In the genomic region with DNA sequence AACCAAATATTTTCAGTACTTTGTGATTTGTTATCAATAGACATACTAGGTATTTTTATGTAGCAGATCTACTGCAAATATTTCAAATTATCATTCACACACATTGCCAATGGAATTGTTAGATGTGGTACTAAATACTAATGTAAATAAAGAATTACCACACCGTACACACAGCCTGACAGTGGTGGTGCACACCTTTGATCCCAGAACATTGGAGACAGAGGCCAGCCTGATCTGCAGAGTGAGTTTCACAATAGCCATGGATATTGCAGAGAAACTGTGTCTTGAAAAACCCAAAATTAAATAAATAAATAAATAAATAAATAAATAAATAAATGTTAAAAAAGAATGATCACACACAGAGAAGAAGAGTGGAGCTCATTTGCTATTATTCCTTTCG, we compare ENCODE assay signal across 29 mouse cellular contexts.
"Had no signal": no experiment of that assay in that cellular context is flagged by ENCODE, and none has a peak within 500 bp of the region (broad histone marks: within the 10 kb centered on the region; RNA-seq: fewer than 3 reads in every experiment).

No protein-coding gene starts in this region.

- H3K4me1 ChIP-seq: limb, embryonic 10.5 days; limb, embryonic 12.5 days; limb, embryonic 13.5 days; limb, embryonic 15.5 days; liver, embryonic 15.5 days; lung, embryonic 15.5 days; midbrain, embryonic 10.5 days; midbrain, embryonic 12.5 days; midbrain, embryonic 13.5 days; midbrain, embryonic 15.5 days; neural tube, embryonic 12.5 days had no signal

- DNase-seq: left cerebral cortex, postnatal 4 days; liver; liver, embryonic 13.5 days; lung, adult 18-20 months; lung, adult 2 months; lung, embryonic 14.5 days; lung, postnatal 10 days; lung, postnatal 14 days; lung, postnatal 36 days; lung, postnatal 4 days; midbrain, embryonic 14.5 days had no signal

- H3K4me2 ChIP-seq: limb, embryonic 12.5 days; limb, embryonic 13.5 days; limb, embryonic 15.5 days; liver, embryonic 13.5 days; liver, embryonic 15.5 days; lung, embryonic 14.5 days; lung, embryonic 15.5 days; midbrain, embryonic 11.5 days; midbrain, embryonic 12.5 days; midbrain, embryonic 13.5 days; midbrain, embryonic 15.5 days; neural tube, embryonic 12.5 days had no signal

- H3K36me3 ChIP-seq: limb, embryonic 10.5 days; limb, embryonic 12.5 days; limb, embryonic 13.5 days; limb, embryonic 15.5 days; liver, embryonic 13.5 days; liver, embryonic 15.5 days; lung, embryonic 15.5 days; midbrain, embryonic 10.5 days; midbrain, embryonic 12.5 days; midbrain, embryonic 13.5 days; midbrain, embryonic 15.5 days; neural tube, embryonic 12.5 days had no signal

- H3K27ac ChIP-seq: left cerebral cortex, adult 2 months; limb, embryonic 10.5 days; limb, embryonic 12.5 days; limb, embryonic 13.5 days; limb, embryonic 15.5 days; liver, embryonic 13.5 days; liver, embryonic 14.5 days; liver, embryonic 15.5 days; lung, embryonic 15.5 days; midbrain, embryonic 10.5 days; midbrain, embryonic 12.5 days; midbrain, embryonic 13.5 days; midbrain, embryonic 15.5 days; neural tube, embryonic 12.5 days had no signal

- H3K9ac ChIP-seq: limb, embryonic 12.5 days; limb, embryonic 13.5 days; limb, embryonic 15.5 days; liver, embryonic 13.5 days; liver, embryonic 14.5 days; liver, embryonic 15.5 days; lung, embryonic 14.5 days; lung, embryonic 15.5 days; midbrain, embryonic 12.5 days; midbrain, embryonic 13.5 days; midbrain, embryonic 15.5 days; neural tube, embryonic 12.5 days had no signal

- ATAC-seq: lung, postnatal 0 days; midbrain, embryonic 13.5 days; midbrain, embryonic 15.5 days; midbrain, embryonic 16.5 days had no signal

- H3K4me3 ChIP-seq: left cerebral cortex, adult 2 months; limb, embryonic 10.5 days; limb, embryonic 12.5 days; limb, embryonic 13.5 days; limb, embryonic 15.5 days; liver, embryonic 13.5 days; liver, embryonic 15.5 days; lung, embryonic 15.5 days; megakaryocyte, embryonic 14.5 days; midbrain, embryonic 10.5 days; midbrain, embryonic 12.5 days; midbrain, embryonic 13.5 days; midbrain, embryonic 15.5 days; myocyte; neural tube, embryonic 12.5 days had no signal

- H3K9me3 ChIP-seq: limb, embryonic 10.5 days; limb, embryonic 12.5 days; limb, embryonic 13.5 days; limb, embryonic 15.5 days; liver, embryonic 13.5 days; liver, embryonic 15.5 days; lung, embryonic 15.5 days; megakaryocyte, embryonic 14.5 days; midbrain, embryonic 10.5 days; midbrain, embryonic 12.5 days; midbrain, embryonic 13.5 days; midbrain, embryonic 15.5 days; neural tube, embryonic 12.5 days had no signal

- H3K27me3 ChIP-seq: limb, embryonic 12.5 days; limb, embryonic 13.5 days; limb, embryonic 15.5 days; liver, embryonic 13.5 days; liver, embryonic 15.5 days; lung, embryonic 15.5 days; megakaryocyte, embryonic 14.5 days; midbrain, embryonic 12.5 days; midbrain, embryonic 13.5 days; midbrain, embryonic 15.5 days; neural tube, embryonic 12.5 days had no signal
